Mouse (Mus musculus): ENCODE results near the gene Ces1d. TPM values are rescaled to one million over a fixed set of nuclear protein-coding genes. Genes with fewer than 3 reads are reported as not detected.
"Not testable (repeated sequence)": the region's sequence is repeated elsewhere in the genome, so short reads cannot be mapped to it uniquely, and the experiment has no call there.

Ces1d gene
- under 1 TPM; 0.21 to 0.79 TPM for total RNA-seq (2021)
- long read RNA-seq, experiment 1, result 0 reads
- long read RNA-seq, experiment 2, partial matches to known transcripts, result 0 of 1 reads
- long read RNA-seq, experiment 2, other reads (novel, unspliced or antisense), result 0 of 1 reads

DNA sequence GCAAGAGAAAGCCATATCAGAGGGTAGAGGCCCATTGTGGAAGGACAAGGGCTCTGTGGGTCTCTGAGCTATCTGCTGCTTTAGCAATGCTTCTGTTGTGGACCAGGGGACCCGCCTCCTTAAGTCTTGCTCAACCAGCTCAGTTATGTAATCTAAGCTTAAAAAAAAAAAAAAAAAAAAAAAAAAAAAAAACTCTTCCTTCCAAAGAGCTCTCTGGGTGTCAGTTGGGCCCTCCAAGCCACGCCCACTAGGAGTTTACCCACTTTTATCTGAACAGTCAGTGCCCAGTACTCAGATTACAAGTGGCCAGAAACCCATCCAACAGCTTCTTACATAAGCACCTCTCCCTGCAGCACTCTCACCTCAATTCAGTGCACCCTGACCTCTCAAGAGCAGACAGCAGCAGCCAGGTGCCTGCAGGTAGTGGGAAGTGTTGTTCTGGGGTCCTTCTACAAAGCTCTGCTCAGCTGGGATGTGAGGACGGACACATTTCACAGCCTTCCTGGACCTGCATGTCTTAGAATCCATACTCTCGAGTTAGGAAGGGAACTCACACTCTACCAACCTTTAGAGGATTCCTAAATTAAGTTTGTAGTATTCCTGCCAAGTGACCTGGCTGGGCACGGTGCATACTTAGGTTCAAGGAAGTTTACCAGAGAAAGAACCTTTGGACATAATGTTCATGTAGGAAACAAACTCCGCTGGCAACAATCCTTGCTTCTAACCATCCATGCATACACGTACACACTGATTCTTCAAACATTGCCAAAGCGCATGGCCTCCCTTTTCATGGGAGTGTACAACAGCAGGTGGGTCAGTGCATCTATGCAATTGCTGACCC is at the start of gene Ces1d:
Gene Ces1d (minus strand): TSS at position 154 of the 841 bp plus-strand sequence.
- no peak for DNase-seq (ENCODE audit: low spot score in 2 of 2)

DNA sequence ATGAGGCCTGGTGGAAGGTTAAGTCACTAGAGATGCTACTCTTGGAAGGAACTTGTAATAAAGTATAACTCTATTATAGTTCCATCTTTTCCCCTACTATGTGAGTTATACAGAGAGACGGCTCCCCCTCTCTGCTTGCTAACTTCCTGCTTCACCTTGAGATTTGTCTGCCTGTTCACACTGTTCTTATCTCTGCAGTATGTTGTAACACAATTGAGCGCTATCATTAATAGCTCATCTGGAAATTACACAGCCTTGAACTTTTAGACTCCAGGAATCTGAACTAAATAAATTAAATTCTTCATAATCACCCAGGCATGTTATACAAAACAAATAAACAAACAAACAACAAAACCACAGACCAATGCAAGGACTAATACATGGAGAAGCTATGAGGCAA is 48.4 kb upstream of the Ces1d start:
- no peak for DNase-seq (ENCODE audit: low spot score in 2 of 2)

DNA sequence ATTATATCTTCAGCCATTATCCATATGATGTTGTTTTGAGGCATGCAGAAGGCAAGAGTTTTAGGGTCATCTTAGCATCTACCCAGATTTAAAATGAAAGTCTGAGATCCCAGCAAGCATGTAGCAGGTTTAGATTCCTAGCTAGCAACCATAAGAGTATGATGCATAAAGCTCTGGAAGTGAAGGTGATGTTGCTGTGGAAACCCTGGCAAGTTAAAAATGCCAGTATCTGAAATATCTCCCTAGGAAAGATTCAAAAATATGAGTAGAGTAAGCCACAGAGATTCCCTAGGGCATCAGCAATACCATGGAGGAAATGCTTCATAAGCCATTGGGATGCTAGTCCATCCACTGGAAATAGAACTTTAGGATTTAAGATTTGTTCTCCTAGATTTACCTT is 42.2 kb upstream of the Ces1d start:
- no peak for DNase-seq (ENCODE audit: low spot score in 2 of 2)

DNA sequence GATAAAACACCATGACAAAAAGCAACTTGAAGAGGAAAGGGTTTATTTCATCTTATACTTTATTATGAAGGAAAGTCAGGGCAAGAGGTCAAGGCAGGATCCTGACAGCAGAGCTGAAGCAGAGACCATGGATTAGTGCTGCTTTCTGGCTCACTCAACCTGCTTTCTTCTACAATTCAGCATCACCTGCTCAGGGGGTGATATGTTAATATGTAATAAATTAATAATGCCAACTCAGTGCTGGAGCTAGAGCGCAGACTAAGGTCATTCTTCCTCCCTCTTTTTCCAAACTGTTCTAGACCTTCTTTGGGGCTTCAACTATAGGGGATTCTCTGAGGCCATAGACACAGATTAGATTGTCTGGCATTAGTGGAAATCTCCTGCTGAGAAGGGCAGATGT is 38.0 kb upstream of the Ces1d start:
- no peak for DNase-seq (ENCODE audit: low spot score in 2 of 2)

DNA sequence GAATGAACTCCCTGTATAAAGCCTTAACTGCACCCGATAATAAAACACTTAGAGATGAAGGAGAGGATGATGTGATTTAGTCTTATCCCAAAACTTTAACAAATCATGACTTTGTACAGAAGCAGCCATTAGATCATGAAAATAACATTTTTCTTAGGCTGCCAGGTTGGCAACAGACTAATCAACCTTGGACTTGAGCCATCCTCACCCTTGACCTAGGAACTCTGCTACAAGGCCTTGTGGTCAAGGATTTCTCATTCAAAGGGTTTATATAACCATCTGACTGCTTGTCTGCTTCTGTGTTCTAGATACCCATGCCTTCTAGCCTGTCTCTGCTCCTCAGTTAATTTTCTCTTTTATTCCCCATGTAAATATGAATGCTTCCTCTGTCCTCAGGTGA is 37.1 kb upstream of the Ces1d start:
- DNase-seq (ENCODE audit: low spot score in 2 of 2), result no peak

DNA sequence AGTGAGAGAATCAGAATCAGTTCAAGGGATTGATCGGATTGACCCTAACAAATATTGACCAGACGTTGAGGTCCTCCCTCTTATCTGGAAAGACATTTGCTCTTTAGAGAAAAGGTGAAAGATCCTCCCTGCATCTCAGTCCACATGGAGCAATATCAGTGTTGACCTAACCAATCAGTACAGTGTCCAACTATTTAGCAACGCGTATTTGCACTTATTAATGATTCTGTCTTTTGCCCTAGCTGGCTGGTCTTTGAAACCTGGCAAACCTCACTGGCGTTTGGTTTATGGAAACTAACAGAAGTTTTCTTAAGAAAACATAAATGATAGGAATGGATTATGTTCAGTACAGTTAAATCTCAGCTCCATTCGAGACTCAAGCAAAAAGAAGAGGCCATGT is 36.4 kb upstream of the Ces1d start:
- no peak for DNase-seq (ENCODE audit: low spot score in 2 of 2)

DNA sequence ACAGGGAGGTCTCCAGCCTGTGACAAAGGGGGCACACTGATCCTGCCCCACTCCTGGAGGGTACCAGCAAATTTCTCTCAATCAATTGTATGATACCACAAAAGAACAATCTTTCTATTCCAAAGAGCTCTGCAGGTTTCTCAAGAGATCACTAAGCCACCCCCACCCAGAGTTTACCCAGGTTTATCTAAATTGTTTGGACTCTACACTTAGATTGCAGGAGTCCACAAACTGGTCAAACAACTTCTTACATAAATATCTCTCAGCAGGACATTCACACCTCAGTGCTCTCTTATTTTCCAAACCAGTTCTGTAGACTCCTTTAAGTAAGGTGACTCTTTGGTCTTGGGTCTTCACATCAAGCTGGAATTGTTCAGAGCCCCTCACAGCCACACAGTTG is 31.8 kb upstream of the Ces1d start, which contains the start of gene Ces1e:
Gene Ces1e (minus strand): TSS at position 174 of the 400 bp plus-strand sequence.
- DNase-seq (ENCODE audit: low spot score in 2 of 2), result no peak

DNA sequence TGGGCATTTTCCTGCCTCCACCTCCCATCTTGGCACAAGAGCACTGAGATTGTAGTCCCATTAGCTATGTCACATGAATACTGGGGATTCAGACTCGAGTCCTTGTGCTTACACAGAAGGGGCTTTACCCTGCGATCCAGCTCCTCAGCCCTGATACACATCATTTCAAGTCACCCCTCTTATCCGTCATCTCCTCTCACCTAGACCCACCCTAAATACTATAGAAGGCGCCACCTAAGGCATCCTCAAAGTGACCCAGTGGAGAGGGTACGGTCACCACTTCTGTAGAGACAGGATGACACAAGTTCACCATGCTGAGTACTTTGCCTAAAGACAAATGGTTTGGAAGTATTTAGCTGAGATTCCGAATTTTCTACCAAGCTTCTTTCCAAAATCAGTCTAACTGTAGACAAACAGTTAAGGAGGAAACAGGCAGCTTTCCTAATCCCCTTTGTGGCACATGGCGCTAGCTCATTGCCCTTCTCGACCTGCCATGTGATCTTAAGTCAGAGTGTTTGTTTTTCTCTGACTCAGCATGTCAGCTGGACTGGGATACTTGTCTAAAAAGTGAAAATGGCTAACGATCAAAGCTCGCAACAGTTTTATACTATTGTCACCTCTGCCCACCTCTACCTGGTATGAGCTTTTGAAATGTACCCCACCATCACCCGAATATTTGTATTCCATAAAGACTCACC is 31.2 kb upstream of the Ces1d start:
- DNase-seq (ENCODE audit: low spot score in 2 of 2), result no peak

DNA sequence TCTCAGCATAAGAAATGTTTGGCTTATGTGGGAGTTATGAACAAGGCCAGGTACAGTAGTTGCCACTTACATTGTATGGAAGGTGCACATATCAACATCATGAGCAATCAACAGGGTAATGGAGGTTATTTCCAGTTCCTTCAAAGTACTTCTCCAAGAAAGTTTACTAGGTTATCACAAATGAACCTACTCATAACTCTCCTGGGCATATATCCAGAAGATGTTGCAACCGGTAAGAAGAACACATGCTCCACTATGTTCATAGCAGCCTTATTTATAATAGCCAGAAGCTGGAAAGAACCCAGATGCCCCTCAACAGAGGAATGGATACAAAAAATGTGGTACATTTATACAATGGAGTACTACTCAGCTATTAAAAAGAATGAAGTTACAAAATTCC is 28.8 kb upstream of the Ces1d start:
- DNase-seq (ENCODE audit: low spot score in 2 of 2), result not testable (repeated sequence)

DNA sequence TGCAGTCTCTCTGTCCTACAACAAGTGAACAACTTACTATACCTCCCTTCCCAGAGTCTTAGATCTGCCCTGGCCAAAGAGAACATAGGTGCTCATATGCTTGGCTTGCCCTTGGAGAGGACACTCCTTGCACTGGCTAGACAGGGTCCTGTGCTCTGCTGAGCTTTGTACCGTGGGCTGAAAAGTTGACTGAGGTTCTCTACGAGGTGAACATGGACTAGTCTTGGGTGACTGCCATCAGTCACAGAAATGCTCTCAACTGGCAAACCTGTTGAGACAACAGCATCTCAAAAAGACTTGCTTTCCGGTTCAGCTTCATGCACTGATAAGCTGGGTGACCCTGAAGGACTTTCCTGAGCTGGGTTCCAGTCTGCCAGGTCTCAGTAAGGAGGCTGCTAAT is 24.3 kb upstream of the Ces1d start:
- no peak for DNase-seq (ENCODE audit: low spot score in 2 of 2)

DNA sequence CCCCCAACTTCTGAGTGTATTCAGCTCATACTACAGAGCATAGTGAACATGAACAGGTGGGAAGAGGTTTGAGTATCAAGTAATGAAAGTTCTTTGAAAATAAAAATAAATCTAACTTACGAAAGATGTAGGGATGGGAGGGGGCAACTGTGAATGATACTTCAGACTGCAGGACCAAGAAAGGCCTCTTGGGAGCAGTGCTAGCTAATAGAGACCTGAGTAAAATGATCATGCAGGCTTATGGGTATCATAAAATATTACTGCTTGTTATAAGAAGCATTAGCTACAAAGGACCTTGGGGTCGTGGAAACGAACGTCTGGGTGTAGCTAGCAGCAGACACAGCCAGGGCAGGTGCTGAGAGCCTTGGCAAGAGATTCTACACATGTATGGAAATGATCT is 20.2 kb upstream of the Ces1d start:
- no peak for DNase-seq (ENCODE audit: low spot score in 2 of 2)

DNA sequence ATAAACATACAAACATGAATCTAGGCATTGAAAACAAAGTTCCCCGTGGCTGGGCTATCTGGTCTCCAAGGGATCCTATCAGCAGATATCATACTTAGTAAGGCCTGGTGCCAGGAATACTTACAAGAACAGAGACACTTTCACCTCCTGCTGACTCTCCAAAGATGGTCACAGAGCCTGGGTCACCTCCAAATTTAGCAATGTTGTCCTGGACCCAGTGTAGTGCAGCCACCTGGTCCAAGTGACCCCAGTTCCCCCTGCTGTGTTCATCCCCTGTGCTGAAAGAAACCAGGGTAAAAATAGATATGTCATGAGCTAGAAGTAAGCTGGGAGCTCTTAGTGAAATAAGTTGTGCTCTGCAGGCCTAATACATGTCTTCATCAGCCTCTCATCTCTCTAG is 19.7 kb upstream of the Ces1d start:
- DNase-seq (ENCODE audit: low spot score in 2 of 2), result no peak

DNA sequence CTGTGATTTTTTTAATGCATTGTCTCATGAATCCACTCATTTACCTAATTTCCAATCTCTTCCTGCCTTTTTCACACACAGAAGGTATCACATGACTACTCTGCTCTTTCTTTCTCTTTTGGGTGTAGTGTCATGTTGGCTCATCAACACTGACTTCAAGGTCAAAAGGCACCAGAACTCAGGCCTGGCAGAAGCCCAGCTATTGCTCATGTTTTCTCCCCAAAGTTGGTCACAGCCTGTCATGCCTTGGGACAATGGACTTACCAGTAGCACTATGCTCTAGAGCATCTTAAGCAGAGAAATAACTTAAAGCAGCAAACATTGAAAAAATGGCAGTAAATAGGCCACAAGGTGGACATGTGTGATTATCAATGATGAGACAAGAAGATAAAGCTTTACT is 13.5 kb upstream of the Ces1d start:
- DNase-seq (ENCODE audit: low spot score in 2 of 2), result no peak

DNA sequence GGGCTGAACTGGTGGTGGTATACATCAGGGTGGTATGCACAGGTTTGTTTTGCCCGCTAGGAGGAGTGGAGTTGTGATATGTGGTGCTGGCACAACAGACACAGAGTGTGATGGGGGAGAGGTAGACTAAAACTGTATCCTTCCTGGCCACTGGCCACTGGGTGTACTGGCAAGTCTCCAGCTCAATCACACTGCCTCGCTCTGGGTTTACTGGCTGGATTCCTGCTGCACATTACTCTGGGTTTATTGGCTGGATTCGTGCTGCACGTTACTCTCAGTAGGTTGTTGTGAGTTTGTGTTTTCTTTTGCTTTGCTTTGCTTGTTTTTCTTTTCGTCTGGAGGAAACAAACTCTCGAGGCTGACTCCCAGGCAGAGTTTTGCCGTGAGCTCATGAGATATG is 1.5 kb upstream of the Ces1d start:
- DNase-seq (ENCODE audit: low spot score in 2 of 2), result not testable (repeated sequence)

DNA sequence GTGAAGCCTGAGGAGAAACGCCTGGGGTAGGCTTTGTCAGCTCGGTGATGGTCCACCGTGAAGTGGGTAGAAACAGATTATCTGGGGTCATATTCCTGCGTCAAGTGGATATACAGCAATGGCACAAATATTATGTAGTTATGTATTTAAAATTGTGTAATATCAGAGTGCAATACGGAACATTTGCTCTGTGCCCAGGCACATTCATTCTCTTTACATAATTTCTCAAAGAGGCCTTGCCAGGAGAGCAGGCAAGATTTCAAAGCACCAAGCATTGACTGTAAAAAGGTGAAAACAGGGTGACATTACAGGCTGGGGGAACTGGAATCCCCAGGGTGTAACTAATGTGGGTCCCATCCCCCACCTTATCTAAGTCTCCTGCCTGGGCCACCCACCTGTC is 1.2 kb downstream of the Ces1d start:
- DNase-seq (ENCODE audit: low spot score in 2 of 2), result no peak

DNA sequence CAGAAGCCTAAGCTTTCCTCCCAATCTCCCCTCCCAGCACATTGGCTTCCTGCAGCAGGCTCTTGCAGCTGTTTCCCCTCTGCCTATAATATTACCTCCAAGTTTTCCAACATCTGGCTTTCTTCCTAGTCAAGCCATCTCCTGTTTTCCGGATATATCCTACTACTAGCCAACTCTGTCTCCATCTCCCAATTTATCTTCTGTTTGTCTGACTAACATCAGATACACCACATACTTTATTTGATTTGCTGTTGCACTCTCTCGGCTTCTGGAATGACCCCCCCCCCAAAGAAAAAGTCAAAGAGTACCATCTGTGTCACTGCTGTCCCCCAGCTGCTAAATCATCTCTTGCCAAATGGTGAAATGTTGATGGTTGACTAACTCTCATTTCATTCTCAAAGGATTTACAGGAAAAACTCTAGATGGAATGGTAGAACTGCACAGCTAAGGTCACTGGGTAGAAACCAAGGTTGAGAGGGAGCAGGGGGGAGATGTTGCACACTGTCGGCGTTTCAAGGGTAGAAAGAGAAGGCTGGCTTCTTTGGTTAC is 17.0 kb downstream of the Ces1d start:
- DNase-seq (ENCODE audit: low spot score in 2 of 2), result no peak

DNA sequence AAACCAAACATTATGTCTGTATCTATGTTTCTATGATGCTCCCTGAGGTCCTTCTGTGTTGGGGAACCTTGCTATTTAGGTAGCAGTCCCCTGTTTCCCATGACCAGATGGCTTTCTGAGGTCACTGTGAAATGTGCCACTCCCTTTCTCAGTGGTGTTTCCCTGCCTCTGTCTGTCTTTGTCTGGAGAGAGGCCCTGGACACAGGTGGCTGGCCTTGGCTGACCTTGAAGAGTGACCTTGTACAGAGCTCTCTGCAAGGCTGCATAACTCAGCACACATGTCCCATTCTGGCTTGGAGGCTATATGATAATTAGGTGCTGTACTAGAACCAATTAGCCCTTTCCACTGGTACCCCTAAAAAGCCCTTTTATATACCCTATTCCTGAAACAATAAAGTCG is 21.0 kb downstream of the Ces1d start:
- no peak for DNase-seq (ENCODE audit: low spot score in 2 of 2)

DNA sequence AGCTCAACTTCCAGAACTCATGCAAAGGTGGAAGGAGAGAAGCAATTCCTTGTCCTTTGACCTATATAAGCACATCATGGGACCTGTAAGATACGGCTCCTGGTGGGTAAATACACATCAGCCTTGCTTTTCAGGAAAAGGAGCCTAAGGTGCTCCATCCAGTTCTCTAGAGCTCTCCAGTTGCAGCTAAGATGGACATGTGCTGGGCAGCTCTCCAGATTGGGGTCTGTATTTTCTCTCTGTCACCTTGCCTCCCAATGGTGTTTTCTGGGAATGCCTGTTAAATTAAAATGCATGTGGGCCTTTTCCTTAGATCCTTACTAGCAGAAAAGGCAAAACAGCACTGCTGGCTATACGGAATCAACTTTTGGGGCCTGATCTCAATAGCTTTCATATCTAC is 23.1 kb downstream of the Ces1d start:
- no peak for DNase-seq (ENCODE audit: low spot score in 2 of 2)

DNA sequence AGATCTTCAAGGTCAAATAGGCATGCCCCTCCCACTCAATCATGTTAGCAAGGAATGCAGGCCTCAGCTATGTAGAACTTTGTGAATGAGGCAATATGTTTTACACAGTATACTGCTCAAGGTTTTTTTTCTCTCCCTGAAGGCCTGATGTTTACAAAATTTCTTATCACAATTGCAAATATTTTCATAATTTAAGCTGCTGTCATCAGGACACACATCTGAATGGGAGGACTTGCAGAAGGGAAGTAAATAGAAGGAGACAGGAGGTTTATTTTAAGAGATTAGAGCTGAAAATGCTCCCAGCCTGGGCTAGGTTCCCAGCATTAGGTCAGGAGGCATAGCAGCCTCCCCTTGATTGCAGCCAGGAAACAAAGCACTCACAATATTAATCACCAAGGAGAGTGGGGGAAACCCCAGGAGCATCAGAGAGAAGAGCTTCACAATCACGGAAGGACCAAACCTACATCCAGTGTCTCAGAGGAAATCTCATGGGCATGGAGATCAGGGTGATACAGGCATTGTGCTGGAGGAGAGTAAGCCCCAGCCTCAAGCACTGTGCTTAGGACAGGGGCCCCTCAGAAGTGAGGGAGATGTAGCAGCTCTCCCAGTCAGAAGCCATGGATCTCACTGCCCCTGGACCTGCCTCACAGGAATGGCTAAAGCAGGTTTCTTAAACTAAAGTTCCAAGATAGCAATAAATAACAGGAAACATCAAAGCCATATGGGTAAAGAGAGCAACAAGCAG is 25.6 kb downstream of the Ces1d start:
- no peak for DNase-seq (ENCODE audit: low spot score in 2 of 2)

DNA sequence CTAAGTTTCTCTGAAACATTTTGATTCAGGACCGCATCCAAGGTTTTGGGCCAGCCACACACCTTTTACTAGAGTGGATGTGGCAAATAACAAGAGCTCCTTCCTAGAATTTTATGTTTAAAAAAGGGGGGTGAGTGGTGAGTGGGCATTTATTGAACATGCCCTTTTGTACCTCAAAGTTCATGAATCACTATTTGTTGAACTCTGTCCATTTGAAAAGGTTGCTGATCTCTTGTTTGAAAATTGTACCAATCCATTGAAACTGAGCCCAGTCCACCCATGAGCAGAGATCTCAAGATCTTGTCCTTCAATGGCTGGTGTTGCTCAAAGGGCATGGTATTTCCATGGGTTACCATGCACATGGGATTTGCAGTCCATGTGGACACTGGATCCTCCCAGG is 34.3 kb downstream of the Ces1d start:
- DNase-seq (ENCODE audit: low spot score in 2 of 2), result no peak

DNA sequence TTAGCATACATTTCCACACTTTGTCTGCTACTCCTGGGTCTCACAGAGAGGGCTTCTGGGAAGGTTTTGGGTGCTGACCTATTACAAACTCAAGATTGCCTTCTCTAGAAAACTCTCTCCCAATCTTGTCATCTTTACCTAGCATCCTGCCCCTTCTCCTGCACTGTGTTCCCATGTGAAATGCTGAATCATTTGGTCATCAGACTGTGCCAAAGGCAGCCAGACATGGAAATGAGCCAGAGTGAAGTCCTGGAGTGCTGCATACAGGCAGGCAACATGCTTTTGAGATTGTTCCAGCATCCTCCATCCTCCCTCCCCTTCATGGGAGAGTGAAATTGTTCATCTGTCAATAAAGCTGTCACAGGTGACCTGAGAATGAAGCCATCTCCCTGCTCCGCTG is 46.2 kb downstream of the Ces1d start:
- no peak for DNase-seq (ENCODE audit: low spot score in 2 of 2)
